Mouse (Mus musculus): ENCODE results near the gene Slc25a28.

DNA sequence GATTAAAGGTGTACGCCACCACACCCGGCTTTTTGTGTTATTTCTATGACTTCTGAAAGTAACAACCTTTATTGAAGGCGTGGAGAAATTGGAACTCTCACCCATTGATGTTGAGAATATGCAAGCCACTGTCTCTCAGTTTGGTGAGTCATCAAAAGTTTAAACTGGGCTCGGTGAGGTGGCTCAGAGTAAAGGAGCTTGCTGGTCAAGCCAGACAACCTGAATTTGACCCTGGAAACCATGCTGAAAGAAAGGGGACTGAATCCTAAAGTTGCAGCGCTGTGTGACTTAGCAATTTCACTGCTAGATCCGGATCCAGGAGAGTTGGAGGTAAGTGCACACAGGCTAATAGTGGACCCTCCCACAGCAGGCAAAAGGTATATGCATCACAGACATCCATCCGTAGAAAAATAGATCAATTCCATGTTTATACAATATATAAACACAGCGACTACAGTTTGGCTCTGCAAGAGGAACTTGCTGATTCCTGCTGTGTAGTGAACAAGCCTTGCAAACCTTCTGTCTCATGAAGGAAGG lies 3.9 kb upstream of the Slc25a28 start:
- TF ChIP-seq CTCF (IDR thresholded peaks at IDR 0.05; ENCODE audit: extremely low read depth, insufficient read depth, low read length) (no peak), POLR2A (IDR thresholded peaks at IDR 0.05; ENCODE audit: extremely low read depth, insufficient read depth, low read length) (no peak)
